Mouse (Mus musculus): ENCODE data around the gene Pex7.

Gene Pex7

GRCm38 (mm10) chr10:19907246-19907804 is at the start of gene Pex7:
Pex7 (minus strand) TSS chr10:19907689.
- peak; percentile 96 for DNase-seq (ENCODE audit: low read depth, low spot score)

GRCm38 (mm10) chr10:19956745-19957144 is 49.3 kb upstream of the Pex7 start:
- no peak for DNase-seq (ENCODE audit: low read depth, low spot score)

- no peak for DNase-seq (ENCODE audit: low read depth, low spot score)
These were observed 48.3 kb upstream of the Pex7 start for GRCm38 (mm10) chr10:19955817-19956216.

GRCm38 (mm10) chr10:19954572-19954971 is 47.1 kb upstream of the Pex7 start:
- DNase-seq (ENCODE audit: low read depth, low spot score), result no peak

GRCm38 (mm10) chr10:19953032-19953761 is 45.7 kb upstream of the Pex7 start:
- DNase-seq (ENCODE audit: low read depth, low spot score), result no peak

GRCm38 (mm10) chr10:19949106-19949505 is 41.6 kb upstream of the Pex7 start:
- DNase-seq (ENCODE audit: low read depth, low spot score), result no peak

GRCm38 (mm10) chr10:19948381-19948780 is 40.9 kb upstream of the Pex7 start:
- no peak for DNase-seq (ENCODE audit: low read depth, low spot score)

GRCm38 (mm10) chr10:19947901-19948300 is 40.4 kb upstream of the Pex7 start:
- DNase-seq (ENCODE audit: low read depth, low spot score), result no peak

- no peak for DNase-seq (ENCODE audit: low read depth, low spot score)
These were observed 40.0 kb upstream of the Pex7 start for GRCm38 (mm10) chr10:19947441-19947840.

- no peak for DNase-seq (ENCODE audit: low read depth, low spot score)
These were observed 39.2 kb upstream of the Pex7 start for GRCm38 (mm10) chr10:19946644-19947043.

GRCm38 (mm10) chr10:19945651-19946050 is 38.2 kb upstream of the Pex7 start:
- no peak for DNase-seq (ENCODE audit: low read depth, low spot score)

GRCm38 (mm10) chr10:19942621-19943020 is 35.1 kb upstream of the Pex7 start:
- DNase-seq (ENCODE audit: low read depth, low spot score), result no peak

GRCm38 (mm10) chr10:19941914-19942313 is 34.4 kb upstream of the Pex7 start:
- DNase-seq (ENCODE audit: low read depth, low spot score), result no peak

GRCm38 (mm10) chr10:19941063-19941462 is 33.6 kb upstream of the Pex7 start:
- DNase-seq (ENCODE audit: low read depth, low spot score), result no peak

- peak; percentile 7 for DNase-seq (ENCODE audit: low read depth, low spot score)
These were observed 33.1 kb upstream of the Pex7 start for GRCm38 (mm10) chr10:19940626-19941025.

GRCm38 (mm10) chr10:19940127-19940526 is 32.6 kb upstream of the Pex7 start:
- no peak for DNase-seq (ENCODE audit: low read depth, low spot score)

- DNase-seq (ENCODE audit: low read depth, low spot score), result no peak
These were observed 31.8 kb upstream of the Pex7 start for GRCm38 (mm10) chr10:19939282-19939705.

- peak; percentile 74 for DNase-seq (ENCODE audit: low read depth, low spot score)
These were observed 31.2 kb upstream of the Pex7 start for GRCm38 (mm10) chr10:19938738-19939137.

- DNase-seq (ENCODE audit: low read depth, low spot score), result no peak
These were observed 29.6 kb upstream of the Pex7 start for GRCm38 (mm10) chr10:19936961-19937708.

- DNase-seq (ENCODE audit: low read depth, low spot score), result no peak
These were observed 28.4 kb upstream of the Pex7 start for GRCm38 (mm10) chr10:19935821-19936367.

GRCm38 (mm10) chr10:19935295-19935623 is 27.8 kb upstream of the Pex7 start:
- no peak for DNase-seq (ENCODE audit: low read depth, low spot score)
